Mouse (Mus musculus) large intestine, adult 2 months (tissue): ENCODE results near the gene Akap6. TPM values are rescaled to one million over a fixed set of nuclear protein-coding genes. Genes with fewer than 3 reads are reported as not detected.

Experiments
- DNase-seq: peaks from one replicate; pipeline ENCODE4 v3.0.0-alpha.2; 2012; ENCODE audit warnings: low read depth, low spot score
- WGBS: fragments of 180-500 bp; shearing (Covaris S2); methylation state at CpG from one replicate; pipeline ENCODE4 v1.1.7; 2018; 5-methylcytosine and 5-hydroxymethylcytosine counted together
- polyA plus RNA-seq: library from polyadenylated mRNA; depleted of rRNA; stranded (reverse); fragments of >200 nt; gene quantifications from 2 replicates; pipeline ENCODE4 v1.2.3, GENCODE M21; 2012

Gene Akap6
- polyA plus RNA-seq, 1 experiment = 0.32 TPM

- DNase-seq = no peak
- 84% methylated on average over 5 of the region's 5 CpGs for WGBS
These were observed 371.7 kb downstream of the Akap6 start for GRCm38 (mm10) chr12:53070907-53071306.

GRCm38 (mm10) chr12:53076595-53077400 is 377.6 kb downstream of the Akap6 start:
- 77% methylated on average over 3 of the region's 3 CpGs for WGBS
- no peak for DNase-seq

- 83% methylated on average over 3 of the region's 3 CpGs for WGBS
- DNase-seq = no peak
These were observed 386.6 kb downstream of the Akap6 start for GRCm38 (mm10) chr12:53085789-53086188.

GRCm38 (mm10) chr12:53112276-53112675 is 413.1 kb downstream of the Akap6 start:
- 88% methylated on average over 10 of the region's 10 CpGs for WGBS

GRCm38 (mm10) chr12:53119352-53119751 is 420.2 kb downstream of the Akap6 start:
- 52% methylated on average over 4 of the region's 4 CpGs for WGBS

More at GRCm38 (mm10) chr12:53112276-53112675, 413.1 kb downstream of the Akap6 start:
- DNase-seq = no peak

GRCm38 (mm10) chr12:53124131-53124530 is 424.9 kb downstream of the Akap6 start:
- 28% methylated on average over 7 of the region's 7 CpGs for WGBS
- DNase-seq = no peak

More at GRCm38 (mm10) chr12:53119352-53119751, 420.2 kb downstream of the Akap6 start:
- no peak for DNase-seq

GRCm38 (mm10) chr12:53124696-53125095 is 425.5 kb downstream of the Akap6 start:
- WGBS = 48% methylated on average over 1 of the region's 1 CpGs
- no peak for DNase-seq

- no peak for DNase-seq
- 66% methylated on average over 4 of the region's 4 CpGs for WGBS
These were observed 426.1 kb downstream of the Akap6 start for GRCm38 (mm10) chr12:53125286-53125685.

- 42% methylated on average over 2 of the region's 2 CpGs for WGBS
- no peak for DNase-seq
These were observed 435.0 kb downstream of the Akap6 start for GRCm38 (mm10) chr12:53134196-53134595.

- 86% methylated on average over 3 of the region's 3 CpGs for WGBS
- DNase-seq = no peak
These were observed 438.1 kb downstream of the Akap6 start for GRCm38 (mm10) chr12:53137331-53137730.

- no peak for DNase-seq
- WGBS = 72% methylated on average over 6 of the region's 6 CpGs
These were observed 445.0 kb downstream of the Akap6 start for GRCm38 (mm10) chr12:53144122-53144695.

GRCm38 (mm10) chr12:53144760-53145159 is 445.6 kb downstream of the Akap6 start:
- 96% methylated on average over 10 of the region's 10 CpGs for WGBS
- no peak for DNase-seq

GRCm38 (mm10) chr12:53145516-53145915 is 446.3 kb downstream of the Akap6 start:
- 63% methylated on average over 4 of the region's 4 CpGs for WGBS
- no peak for DNase-seq

- WGBS = 54% methylated on average over 11 of the region's 11 CpGs
- DNase-seq = no peak
These were observed 447.4 kb downstream of the Akap6 start for GRCm38 (mm10) chr12:53146460-53147050.

- no peak for DNase-seq
These were observed 448.5 kb downstream of the Akap6 start for GRCm38 (mm10) chr12:53147696-53148095.

GRCm38 (mm10) chr12:53168189-53169003 is 469.2 kb downstream of the Akap6 start:
- no peak for DNase-seq
- WGBS = 84% methylated on average over 8 of the region's 8 CpGs

More at GRCm38 (mm10) chr12:53147696-53148095, 448.5 kb downstream of the Akap6 start:
- WGBS = 80% methylated on average over 11 of the region's 11 CpGs

- DNase-seq = no peak
- 80% methylated on average over 7 of the region's 7 CpGs for WGBS
These were observed 492.3 kb downstream of the Akap6 start for GRCm38 (mm10) chr12:53191435-53191834.

- DNase-seq = no peak
- WGBS = 78% methylated on average over 5 of the region's 5 CpGs
These were observed 494.5 kb downstream of the Akap6 start for GRCm38 (mm10) chr12:53193664-53194063.
